Mouse (Mus musculus) CH12.LX (cell line): ENCODE measurements around the gene Sema5b.

Source experiments
- MYC ChIP-seq: IDR thresholded peaks from 2 replicates; pipeline ENCODE4 v1.6.1; 2011; ENCODE audit warnings: low read depth, mild to moderate bottlenecking, improper control_type of control experiment, low read length
- RCOR1 ChIP-seq: conservative IDR thresholded peaks from 2 replicates; pipeline ENCODE4 v1.6.1; 2012; ENCODE audit warnings: low read depth, mild to moderate bottlenecking, inconsistent platforms, low read length, improper control_type of control experiment
- ZNF384 ChIP-seq: IDR thresholded peaks from 2 replicates; pipeline ENCODE4 v1.6.1; 2012; ENCODE audit warnings: low read depth, low read length, improper control_type of control experiment, inconsistent platforms

GRCm38 (mm10) chr16:35534630-35535029 is 6.3 kb upstream of the Sema5b start:
- TF ChIP-seq MYC, result no peak
- TF ChIP-seq RCOR1, result no peak
- TF ChIP-seq ZNF384, result no peak
